Mouse (Mus musculus): ENCODE results near the gene Pnrc2. TPM values are rescaled to one million over a fixed set of nuclear protein-coding genes. Genes with fewer than 3 reads are reported as not detected.
A peak's percentile ranks its signal among the peaks of the same experiment; 100 is the strongest.

The Pnrc2 gene
- polyA plus RNA-seq, 1 experiment from 2014 or later, result 157 TPM

- H3K27ac ChIP-seq (replicated peaks), result no peak overlapping the region
- peak; percentile 77; the same call in 1 of the 2 replicates for ATAC-seq (ENCODE audit: insufficient number of reproducible peaks, low FRiP score, low TSS enrichment, low read depth)
- no peak overlapping the region for H3K4me2 ChIP-seq (replicated peaks)
- H3K9me3 ChIP-seq (replicated peaks), result no peaks in the 10 kb centered on the region
- H3K36me3 ChIP-seq, result no peaks in the 10 kb centered on the region
- H3K27me3 ChIP-seq, result no peaks in the 10 kb centered on the region
- H3K4me3 ChIP-seq (replicated peaks), result no peak overlapping the region
- H3K9ac ChIP-seq, result no peak overlapping the region
- 7% methylated on average over 4 of the region's 4 CpGs for WGBS
- H3K4me1 ChIP-seq, result no peaks in the 10 kb centered on the region
Observed at GRCm38 (mm10) chr4:135889884-135890283, 16.2 kb upstream of the Pnrc2 start.

DNA sequence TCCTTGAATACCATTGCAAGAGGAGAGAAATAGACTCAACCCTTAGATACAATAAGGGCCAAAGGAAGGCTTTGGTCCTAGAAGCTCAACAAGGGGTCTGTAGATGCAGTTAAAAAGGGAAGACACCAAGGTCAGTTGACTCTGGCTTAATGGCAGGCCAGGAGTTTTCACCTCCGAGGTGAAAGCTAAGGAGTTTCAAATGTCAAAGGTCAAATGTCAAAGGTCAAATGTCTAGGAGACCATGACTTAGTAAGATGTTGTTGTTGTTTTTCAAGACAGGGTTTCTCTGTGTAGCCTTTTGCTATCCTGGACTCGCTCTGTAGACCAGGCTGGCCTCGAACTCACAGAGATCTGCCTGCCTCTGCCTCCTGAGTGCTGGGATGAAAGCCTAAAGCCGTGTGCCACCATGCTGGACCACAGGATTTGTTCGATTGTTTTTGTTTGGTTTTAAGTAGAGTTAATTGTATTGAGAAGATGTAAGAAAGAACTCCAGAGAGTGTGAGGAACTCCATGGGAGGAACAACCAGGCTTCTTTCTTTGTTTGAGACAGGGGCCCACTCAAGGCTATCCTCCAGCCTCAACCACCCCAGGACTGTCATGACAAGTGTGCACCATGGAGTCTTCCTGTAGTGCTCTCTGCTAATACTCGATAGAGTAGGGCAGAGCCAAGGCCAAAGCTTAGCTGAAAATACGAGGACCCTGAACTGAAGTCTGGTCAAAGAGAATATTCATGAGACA is 15.7 kb upstream of the Pnrc2 start:
- 77% methylated on average over 7 of the region's 7 CpGs for WGBS
- H3K36me3 ChIP-seq, result no peaks in the 10 kb centered on the region
- ATAC-seq (ENCODE audit: insufficient number of reproducible peaks, low FRiP score, low TSS enrichment, low read depth), result no peak

DNA sequence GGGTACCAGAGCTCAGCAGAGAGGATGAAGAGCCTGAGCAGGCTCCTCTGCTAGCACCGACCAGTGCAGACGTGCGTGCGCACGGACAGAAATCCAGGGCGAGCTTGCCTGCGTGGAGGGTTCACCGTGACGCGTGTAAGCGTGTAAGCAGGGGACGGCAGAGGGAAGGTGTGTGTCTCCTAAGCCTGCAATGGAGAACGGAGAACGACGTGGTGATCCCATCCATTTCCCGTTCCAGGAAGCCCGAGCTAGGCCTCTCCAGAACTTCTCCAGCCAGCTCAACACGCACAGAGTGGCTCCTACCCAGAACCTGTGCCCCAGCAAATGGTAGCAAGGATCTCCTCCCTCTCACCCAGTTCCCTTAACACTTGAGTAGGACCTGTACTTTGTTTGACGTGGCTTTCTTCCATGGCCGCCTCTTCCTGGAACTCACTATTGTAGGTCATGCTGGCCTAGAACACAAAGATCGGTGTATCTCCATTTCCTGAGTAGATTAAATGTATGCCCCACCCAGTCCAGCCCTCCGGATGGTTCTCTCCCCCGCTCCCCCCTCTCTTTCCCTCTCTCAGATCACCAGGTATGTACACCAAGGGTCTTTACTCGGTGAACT is 14.9 kb upstream of the Pnrc2 start:
- Histone ChIP-seq H3K9ac (no peak overlapping the region), H3K4me2 (replicated peaks) (no peak overlapping the region), H3K27ac (replicated peaks) (no peak overlapping the region), H3K36me3 (no peaks in the 10 kb centered on the region), H3K4me1 (no peaks in the 10 kb centered on the region), H3K9me3 (replicated peaks) (no peaks in the 10 kb centered on the region), H3K4me3 (replicated peaks) (no peak overlapping the region), H3K27me3 (no peaks in the 10 kb centered on the region)
- WGBS, result 92% methylated on average over 24 of the region's 24 CpGs
- no peak for ATAC-seq (ENCODE audit: insufficient number of reproducible peaks, low FRiP score, low TSS enrichment, low read depth)

More for the DNA sequence above, 15.7 kb upstream of the Pnrc2 start:
- no peaks in the 10 kb centered on the region for H3K27me3 ChIP-seq
- H3K4me2 ChIP-seq (replicated peaks), result no peak overlapping the region
- no peak overlapping the region for H3K9ac ChIP-seq
- H3K9me3 ChIP-seq (replicated peaks), result no peaks in the 10 kb centered on the region
- H3K4me3 ChIP-seq (replicated peaks), result no peak overlapping the region
- H3K4me1 ChIP-seq, result no peaks in the 10 kb centered on the region
- no peak overlapping the region for H3K27ac ChIP-seq (replicated peaks)

- H3K9me3 ChIP-seq (replicated peaks), result no peaks in the 10 kb centered on the region
- H3K9ac ChIP-seq, result no peak overlapping the region
- ATAC-seq (ENCODE audit: insufficient number of reproducible peaks, low FRiP score, low TSS enrichment, low read depth), result no peak
- H3K27me3 ChIP-seq, result no peaks in the 10 kb centered on the region
- no peak overlapping the region for H3K4me3 ChIP-seq (replicated peaks)
- no peaks in the 10 kb centered on the region for H3K4me1 ChIP-seq
- WGBS, result 82% methylated on average over 4 of the region's 4 CpGs
- H3K27ac ChIP-seq (replicated peaks), result no peak overlapping the region
- no peak overlapping the region for H3K4me2 ChIP-seq (replicated peaks)
- no peaks in the 10 kb centered on the region for H3K36me3 ChIP-seq
Observed at GRCm38 (mm10) chr4:135886184-135886583, 12.5 kb upstream of the Pnrc2 start.

DNA sequence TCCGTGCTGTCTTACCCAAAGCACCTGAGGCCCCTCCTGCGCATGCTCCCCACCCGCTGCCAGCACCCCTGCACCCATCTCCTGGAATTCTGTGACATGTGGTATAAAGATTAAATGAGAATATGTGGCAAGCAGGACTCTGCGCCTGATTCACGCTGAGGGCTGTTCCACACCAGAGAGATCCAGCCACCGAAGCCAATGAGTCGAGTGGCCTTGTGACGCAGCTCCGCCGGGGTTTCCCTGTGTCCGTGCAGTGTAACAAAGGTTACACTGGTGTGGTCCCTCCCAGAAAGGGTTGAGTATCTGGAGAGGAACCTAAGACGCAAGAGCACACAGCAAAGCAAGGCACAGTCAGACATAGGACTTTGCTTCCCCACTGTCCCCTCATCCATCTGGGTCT is 12.0 kb upstream of the Pnrc2 start:
- H3K36me3 ChIP-seq, result no peaks in the 10 kb centered on the region
- no peak overlapping the region for H3K9ac ChIP-seq
- H3K4me2 ChIP-seq (replicated peaks), result no peak overlapping the region
- H3K9me3 ChIP-seq (replicated peaks), result no peaks in the 10 kb centered on the region
- no peak overlapping the region for H3K27ac ChIP-seq (replicated peaks)
- H3K4me3 ChIP-seq (replicated peaks), result no peak overlapping the region
- 88% methylated on average over 12 of the region's 12 CpGs for WGBS
- no peaks in the 10 kb centered on the region for H3K4me1 ChIP-seq
- no peaks in the 10 kb centered on the region for H3K27me3 ChIP-seq
- ATAC-seq (ENCODE audit: insufficient number of reproducible peaks, low FRiP score, low TSS enrichment, low read depth), result no peak

- H3K27ac ChIP-seq (replicated peaks), result no peak overlapping the region
Observed at GRCm38 (mm10) chr4:135884531-135884930, 10.9 kb upstream of the Pnrc2 start.

GRCm38 (mm10) chr4:135883881-135884516 is 10.3 kb upstream of the Pnrc2 start:
- Histone ChIP-seq H3K9me3 (replicated peaks) (no peaks in the 10 kb centered on the region), H3K27ac (replicated peaks) (no peak overlapping the region), H3K27me3 (no peaks in the 10 kb centered on the region), H3K4me2 (replicated peaks) (no peak overlapping the region), H3K4me3 (replicated peaks) (no peak overlapping the region), H3K36me3 (no peaks in the 10 kb centered on the region), H3K9ac (no peak overlapping the region), H3K4me1 (no peaks in the 10 kb centered on the region)
- ATAC-seq (ENCODE audit: insufficient number of reproducible peaks, low FRiP score, low TSS enrichment, low read depth), result no peak
- 41% methylated on average over 7 of the region's 7 CpGs for WGBS

More at GRCm38 (mm10) chr4:135884531-135884930, 10.9 kb upstream of the Pnrc2 start:
- Histone ChIP-seq H3K4me3 (replicated peaks) (no peak overlapping the region), H3K4me1 (no peaks in the 10 kb centered on the region), H3K9me3 (replicated peaks) (no peaks in the 10 kb centered on the region), H3K9ac (no peak overlapping the region), H3K36me3 (no peaks in the 10 kb centered on the region), H3K4me2 (replicated peaks) (no peak overlapping the region), H3K27me3 (no peaks in the 10 kb centered on the region)
- WGBS, result 41% methylated on average over 6 of the region's 6 CpGs
- no peak for ATAC-seq (ENCODE audit: insufficient number of reproducible peaks, low FRiP score, low TSS enrichment, low read depth)

DNA sequence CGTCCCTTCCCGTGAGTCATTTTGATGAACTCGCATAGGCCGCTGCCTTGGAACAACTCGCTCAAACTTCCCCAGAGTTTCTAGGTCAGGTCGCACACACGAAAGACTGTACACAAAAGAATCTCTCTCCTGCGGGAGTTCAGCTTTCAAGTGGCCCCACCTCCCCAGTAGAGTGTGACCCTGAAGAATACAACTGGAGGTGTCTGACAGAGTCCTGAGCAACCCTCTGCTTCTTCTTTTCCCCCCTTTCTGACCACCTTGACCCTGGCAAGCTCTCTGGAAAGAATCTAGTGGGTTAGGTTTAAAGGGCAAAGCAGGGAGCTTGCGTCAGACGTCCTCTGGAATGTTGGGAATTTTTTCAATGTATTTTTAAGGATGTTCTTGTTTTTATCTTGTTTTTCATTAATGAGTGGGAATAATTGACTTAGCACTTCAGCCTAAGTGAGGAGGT is 9.8 kb upstream of the Pnrc2 start:
- H3K4me3 ChIP-seq (replicated peaks), result no peak overlapping the region
- H3K27me3 ChIP-seq, result no peaks in the 10 kb centered on the region
- H3K4me2 ChIP-seq (replicated peaks), result no peak overlapping the region
- H3K9me3 ChIP-seq (replicated peaks), result no peaks in the 10 kb centered on the region
- no peaks in the 10 kb centered on the region for H3K4me1 ChIP-seq
- ATAC-seq (ENCODE audit: insufficient number of reproducible peaks, low FRiP score, low TSS enrichment, low read depth), result no peak
- no peaks in the 10 kb centered on the region for H3K36me3 ChIP-seq
- no peak overlapping the region for H3K9ac ChIP-seq
- H3K27ac ChIP-seq (replicated peaks), result no peak overlapping the region
- 37% methylated on average over 10 of the region's 10 CpGs for WGBS

- 74% methylated on average over 6 of the region's 6 CpGs for whole genome bisulfite sequencing
Observed at GRCm38 (mm10) chr4:135882023-135882422, 8.4 kb upstream of the Pnrc2 start.

GRCm38 (mm10) chr4:135880576-135880975 is 6.9 kb upstream of the Pnrc2 start:
- Histone ChIP-seq H3K9ac (no peak overlapping the region), H3K27ac (replicated peaks) (no peak overlapping the region), H3K27me3 (no peaks in the 10 kb centered on the region), H3K4me2 (replicated peaks) (no peak overlapping the region), H3K9me3 (replicated peaks) (no peaks in the 10 kb centered on the region), H3K4me1 (peaks cover 16% of the 10 kb centered on the region), H3K36me3 (no peaks in the 10 kb centered on the region), H3K4me3 (replicated peaks) (no peak overlapping the region)
- ATAC-seq (ENCODE audit: insufficient number of reproducible peaks, low FRiP score, low TSS enrichment, low read depth), result no peak
- 87% methylated on average over 10 of the region's 10 CpGs for WGBS

More at GRCm38 (mm10) chr4:135882023-135882422, 8.4 kb upstream of the Pnrc2 start:
- no peak overlapping the region for H3K27ac ChIP-seq (replicated peaks)
- no peak for ATAC-seq (ENCODE audit: insufficient number of reproducible peaks, low FRiP score, low TSS enrichment, low read depth)
- no peak overlapping the region for H3K9ac ChIP-seq
- no peaks in the 10 kb centered on the region for H3K9me3 ChIP-seq (replicated peaks)
- no peak overlapping the region for H3K4me3 ChIP-seq (replicated peaks)
- H3K4me1 ChIP-seq, result peaks cover 1% of the 10 kb centered on the region
- H3K27me3 ChIP-seq, result no peaks in the 10 kb centered on the region
- H3K36me3 ChIP-seq, result no peaks in the 10 kb centered on the region
- no peak overlapping the region for H3K4me2 ChIP-seq (replicated peaks)

DNA sequence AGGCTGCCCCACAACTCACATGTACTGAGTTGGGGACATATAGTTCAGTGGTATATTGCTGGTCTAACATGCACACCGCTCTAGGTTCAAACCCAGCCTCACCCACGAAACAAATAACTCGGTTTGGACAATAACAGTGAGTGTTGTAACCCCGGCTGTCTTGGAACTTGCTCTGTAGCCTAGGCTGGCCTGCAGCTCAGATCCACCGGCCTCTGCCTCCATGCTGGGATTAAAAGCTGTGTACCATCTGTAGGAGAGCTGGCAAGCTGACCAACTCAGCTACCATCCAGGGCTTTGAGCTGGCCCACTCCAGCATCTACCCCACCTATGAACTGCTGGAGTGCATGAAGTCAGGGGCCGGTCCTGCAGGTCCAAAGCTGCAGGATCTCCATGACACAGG is 6.4 kb upstream of the Pnrc2 start:
- Histone ChIP-seq H3K4me1 (peaks cover 21% of the 10 kb centered on the region), H3K36me3 (no peaks in the 10 kb centered on the region), H3K9ac (no peak overlapping the region), H3K9me3 (replicated peaks) (no peaks in the 10 kb centered on the region), H3K27me3 (no peaks in the 10 kb centered on the region), H3K4me2 (replicated peaks) (no peak overlapping the region), H3K27ac (replicated peaks) (no peak overlapping the region), H3K4me3 (replicated peaks) (no peak overlapping the region)
- no peak for ATAC-seq (ENCODE audit: insufficient number of reproducible peaks, low FRiP score, low TSS enrichment, low read depth)
- 87% methylated on average over 6 of the region's 6 CpGs for WGBS

Measured in embryonic facial prominence, embryonic 15.5 days (tissue).